Mouse (Mus musculus) G1E (cell line): ENCODE measurements around the gene Wdr92.

ENCODE experiments used
- CTCF ChIP-seq: IDR thresholded peaks from 2 replicates; pipeline ENCODE4 v1.5.1; 2012; ENCODE audit warnings: low read depth, low read length, inconsistent platforms, mixed read lengths
- TAL1 ChIP-seq: conservative IDR thresholded peaks from 2 replicates; pipeline ENCODE4 v1.6.1; 2012; ENCODE audit warnings: low read depth, low read length, inconsistent platforms, mixed read lengths

DNA sequence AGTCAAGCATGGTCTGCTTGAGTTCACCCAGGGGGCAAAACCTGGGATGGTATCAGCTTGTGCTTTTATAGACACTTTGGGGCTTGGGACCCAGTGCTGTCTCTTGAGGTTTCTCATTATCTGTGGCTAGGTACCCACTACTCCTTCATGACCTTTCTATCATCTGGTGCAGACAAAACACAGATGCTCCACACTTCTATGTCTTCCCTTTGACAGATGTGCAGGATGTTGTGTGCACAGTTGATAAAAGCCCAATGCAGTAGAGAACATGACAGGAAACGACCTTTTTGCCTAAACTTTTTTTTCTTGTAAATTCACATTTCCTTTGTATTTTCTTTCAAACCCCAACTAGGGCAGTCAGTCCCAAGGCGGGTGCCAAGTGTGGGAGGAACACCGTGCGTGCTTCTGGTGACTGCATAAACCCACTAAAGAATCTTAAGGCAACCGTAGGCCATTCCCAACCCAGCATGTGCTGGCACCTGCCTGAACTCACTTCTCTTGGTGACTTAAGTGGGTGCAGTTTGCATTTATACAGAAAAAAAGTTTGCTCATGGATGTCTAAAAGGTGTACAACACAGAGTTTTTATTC, 54.6 kb downstream of the Wdr92 start:
- TF ChIP-seq CTCF (no peak), TAL1 (no peak)
